Mouse (Mus musculus) bone marrow, adult 2 months (tissue): ENCODE results near the gene Ugt1a8. TPM values are rescaled to one million over a fixed set of nuclear protein-coding genes. Genes with fewer than 3 reads are reported as not detected.

Experiments
- H3K27ac ChIP-seq: fragments of 200-500 bp; 2 replicates; pipeline ENCODE4 v1.5.1; 2012; ENCODE audit warnings: low read depth, mild to moderate bottlenecking, control low read depth, inconsistent platforms, low read length; ENCODE audit not compliant: control insufficient read depth, poor library complexity, insufficient read depth
- H3K4me1 ChIP-seq: fragments of 200-500 bp; 2 replicates; pipeline ENCODE4 v1.6.1; 2011; ENCODE audit warnings: low read length; ENCODE audit not compliant: control insufficient read depth, insufficient read depth
- H3K4me3 ChIP-seq: fragments of 200-500 bp; replicated peaks from 2 replicates; pipeline ENCODE3; 2011; ENCODE audit warnings: mild to moderate bottlenecking, low read depth, low read length, control low read depth; ENCODE audit not compliant: control insufficient read depth
- CTCF ChIP-seq: fragments of 200-500 bp; IDR thresholded peaks from 2 replicates; pipeline ENCODE4 v1.5.1; 2011; ENCODE audit warnings: low read length, control low read depth; ENCODE audit not compliant: control insufficient read depth, insufficient read depth
- POLR2A ChIP-seq: fragments of 200-500 bp; IDR thresholded peaks from 2 replicates; pipeline ENCODE4 v1.6.1; 2011; ENCODE audit warnings: low read depth, mild to moderate bottlenecking, control low read depth, low read length, borderline replicate concordance; ENCODE audit not compliant: control insufficient read depth
- WGBS: fragments of 180-500 bp; shearing (Covaris S2); methylation state at CpG from one replicate; pipeline ENCODE4 v1.1.7; 2018; 5-methylcytosine and 5-hydroxymethylcytosine counted together
- polyA plus RNA-seq: library from polyadenylated mRNA; stranded (reverse); fragments of >200 nt; gene quantifications from 2 replicates; pipeline ENCODE4 v1.2.4, GENCODE M21; 2011; ENCODE audit warnings: low replicate concordance; ENCODE audit not compliant: missing spikeins, insufficient read depth, insufficient read length

The Ugt1a8 gene
- polyA plus RNA-seq, 1 experiment: not detected

DNA sequence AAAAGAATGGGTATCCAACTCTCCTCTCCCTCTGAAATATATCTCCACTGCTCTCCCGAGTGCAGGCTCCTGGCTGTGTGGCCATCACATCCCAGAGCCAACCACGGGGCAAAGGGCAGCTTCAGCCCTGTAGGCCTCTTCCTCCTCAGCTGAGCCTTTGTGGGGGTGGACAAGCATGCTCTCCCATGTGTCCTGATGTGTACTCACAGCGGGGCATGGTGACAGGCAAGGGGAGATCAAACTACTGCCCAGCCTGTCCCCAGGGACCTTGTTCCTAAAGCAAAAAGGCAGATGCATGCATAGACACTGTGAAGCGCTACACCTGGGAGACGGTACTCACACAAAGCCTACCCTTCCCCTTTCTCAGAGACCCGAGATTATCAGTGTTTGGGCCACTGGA, 172.5 kb downstream of the Ugt1a8 start:
- TF ChIP-seq CTCF: no peak
- TF ChIP-seq POLR2A: no peak
- Histone ChIP-seq H3K4me1 (peaks cover 21% of the 10 kb centered on the region), H3K27ac (peak overlapping the region; percentile 64), H3K4me3 (no peak overlapping the region)
- 53% methylated on average over 6 of the region's 6 CpGs for WGBS

DNA sequence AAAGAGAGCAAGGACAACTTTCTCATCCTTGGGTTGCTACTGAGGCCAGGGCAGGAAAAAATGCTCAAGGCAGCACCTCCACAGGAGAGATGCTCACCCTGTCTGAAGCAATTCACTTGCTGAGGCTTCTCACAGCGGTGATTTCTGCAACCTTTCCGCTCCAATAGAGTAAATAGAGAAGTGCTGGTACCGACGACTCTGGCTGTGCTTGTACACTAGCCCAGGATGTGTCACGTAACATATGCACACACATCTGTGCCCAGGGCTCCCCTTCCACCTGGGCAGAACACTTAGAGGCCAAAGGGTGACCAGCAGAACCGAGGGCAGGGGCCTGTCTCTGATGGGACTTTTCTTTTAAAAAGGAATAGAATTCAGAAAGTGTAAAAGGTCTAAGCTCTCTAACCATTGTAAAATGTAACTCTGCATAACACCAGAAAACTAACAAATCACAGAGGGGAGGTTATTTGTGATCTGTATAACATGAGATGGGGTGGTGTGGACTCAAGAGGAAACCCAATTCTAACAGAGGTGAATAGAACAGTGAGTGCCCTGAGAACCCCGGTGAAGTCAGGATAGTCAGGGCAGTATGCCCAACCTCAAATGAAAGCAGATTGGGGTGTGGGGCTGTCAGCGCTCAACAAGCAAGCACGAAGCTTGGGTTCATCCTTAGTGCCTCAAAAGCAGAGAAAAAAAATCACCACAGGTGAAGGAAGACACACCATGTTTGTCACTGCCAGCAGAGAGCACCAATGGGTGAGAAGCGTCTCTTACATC, 173.2 kb downstream of the Ugt1a8 start:
- no peak for TF ChIP-seq POLR2A
- TF ChIP-seq CTCF: no peak
- WGBS: 55% methylated on average over 10 of the region's 10 CpGs
- Histone ChIP-seq H3K4me1 (peaks cover 21% of the 10 kb centered on the region), H3K4me3 (no peak overlapping the region), H3K27ac (peak overlapping the region; percentile 64)

DNA sequence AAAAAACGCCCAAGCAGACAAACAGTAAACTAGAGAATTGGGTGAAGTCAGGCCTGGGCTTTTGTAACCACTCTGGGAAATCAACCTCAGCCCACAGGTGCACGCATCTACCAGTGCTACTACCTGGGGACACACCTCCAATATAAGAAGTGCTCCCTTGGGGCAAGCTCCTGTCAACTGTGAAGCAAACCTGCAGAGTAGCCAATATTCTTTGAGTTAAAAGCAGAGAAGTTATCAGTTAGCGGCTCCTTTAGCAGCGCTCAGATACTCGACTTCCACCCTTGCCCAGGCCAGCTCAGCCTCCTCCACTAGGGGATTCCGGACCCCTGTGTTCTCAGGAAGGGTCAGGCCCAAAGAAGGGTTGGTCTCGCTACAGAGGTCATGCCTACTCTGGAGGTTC, 174.1 kb downstream of the Ugt1a8 start:
- Histone ChIP-seq H3K27ac (peak overlapping the region; percentile 12), H3K4me1 (peaks cover 21% of the 10 kb centered on the region), H3K4me3 (no peak overlapping the region)
- TF ChIP-seq CTCF: no peak
- TF ChIP-seq POLR2A: no peak
- WGBS: 78% methylated on average over 7 of the region's 7 CpGs

DNA sequence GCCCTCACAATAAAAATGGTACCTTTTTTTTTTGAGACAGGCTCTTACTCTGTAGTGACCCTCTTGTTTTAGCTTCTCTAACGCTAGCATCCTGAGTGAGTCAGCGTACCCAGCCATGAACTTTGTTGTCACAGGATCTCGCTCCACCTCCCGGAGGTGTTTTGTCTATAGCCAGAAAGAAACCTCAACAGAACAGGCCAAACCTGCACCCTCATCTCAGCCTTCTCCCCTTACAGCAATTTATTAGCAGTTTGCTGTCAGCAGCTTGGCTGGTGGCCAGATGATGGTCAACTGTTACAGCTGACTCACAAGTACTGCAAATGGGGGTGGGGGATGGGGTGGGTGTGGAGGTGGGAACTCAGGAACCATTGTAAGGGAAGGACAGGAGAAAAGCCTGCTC, 174.6 kb downstream of the Ugt1a8 start:
- 40% methylated on average over 4 of the region's 4 CpGs for WGBS
- H3K27ac ChIP-seq: no peak overlapping the region; the same call in 1 of the 2 replicates
- H3K4me1 ChIP-seq: peaks cover 21% of the 10 kb centered on the region
- TF ChIP-seq CTCF (no peak), POLR2A (no peak)
- no peak overlapping the region for H3K4me3 ChIP-seq

DNA sequence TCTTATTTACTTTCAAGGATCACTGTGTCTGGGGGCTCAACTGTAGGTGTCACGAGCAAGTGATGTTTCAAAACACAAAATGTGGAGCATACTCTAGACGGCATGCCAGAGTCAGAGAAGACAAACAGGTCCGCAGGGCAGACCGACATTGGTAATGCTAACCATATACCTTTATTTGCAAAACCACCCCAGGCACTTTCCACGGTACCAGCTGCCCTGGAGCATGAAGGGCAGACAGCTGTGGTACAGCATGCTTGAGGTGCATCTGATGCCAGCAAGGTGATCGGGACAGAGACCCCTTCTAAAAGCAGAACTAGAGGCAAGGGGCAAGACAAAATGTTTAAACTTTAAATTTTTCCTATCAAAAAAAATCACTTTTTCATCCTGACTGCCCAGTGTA, 175.3 kb downstream of the Ugt1a8 start:
- TF ChIP-seq CTCF: no peak
- TF ChIP-seq POLR2A: no peak
- H3K4me1 ChIP-seq: peaks cover 21% of the 10 kb centered on the region
- WGBS: 67% methylated on average over 6 of the region's 6 CpGs
- no peak overlapping the region for H3K27ac ChIP-seq
- H3K4me3 ChIP-seq: no peak overlapping the region

DNA sequence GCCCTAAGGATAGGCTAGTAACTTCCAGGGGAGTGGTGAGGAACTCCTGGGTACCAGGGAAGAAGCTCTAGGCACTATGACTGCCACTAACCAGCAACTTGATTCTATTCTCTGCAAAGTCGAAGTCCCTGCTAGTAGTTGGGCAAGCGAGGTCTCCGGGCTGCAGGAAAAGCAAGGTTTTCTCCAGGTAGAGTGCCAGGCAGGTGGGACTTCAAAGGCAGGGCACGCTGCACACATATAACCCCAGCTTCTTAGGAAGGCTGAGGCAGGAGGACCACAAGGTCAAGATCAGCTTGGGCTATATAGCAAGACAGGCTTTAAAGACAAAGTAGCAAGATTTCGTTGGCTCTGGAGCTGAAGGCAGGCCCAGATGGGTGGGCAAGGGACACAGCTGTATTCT, 176.2 kb downstream of the Ugt1a8 start:
- Histone ChIP-seq H3K27ac (no peak overlapping the region), H3K4me3 (no peak overlapping the region), H3K4me1 (peaks cover 21% of the 10 kb centered on the region)
- 86% methylated on average over 5 of the region's 5 CpGs for WGBS
- no peak for TF ChIP-seq CTCF
- TF ChIP-seq POLR2A: no peak

DNA sequence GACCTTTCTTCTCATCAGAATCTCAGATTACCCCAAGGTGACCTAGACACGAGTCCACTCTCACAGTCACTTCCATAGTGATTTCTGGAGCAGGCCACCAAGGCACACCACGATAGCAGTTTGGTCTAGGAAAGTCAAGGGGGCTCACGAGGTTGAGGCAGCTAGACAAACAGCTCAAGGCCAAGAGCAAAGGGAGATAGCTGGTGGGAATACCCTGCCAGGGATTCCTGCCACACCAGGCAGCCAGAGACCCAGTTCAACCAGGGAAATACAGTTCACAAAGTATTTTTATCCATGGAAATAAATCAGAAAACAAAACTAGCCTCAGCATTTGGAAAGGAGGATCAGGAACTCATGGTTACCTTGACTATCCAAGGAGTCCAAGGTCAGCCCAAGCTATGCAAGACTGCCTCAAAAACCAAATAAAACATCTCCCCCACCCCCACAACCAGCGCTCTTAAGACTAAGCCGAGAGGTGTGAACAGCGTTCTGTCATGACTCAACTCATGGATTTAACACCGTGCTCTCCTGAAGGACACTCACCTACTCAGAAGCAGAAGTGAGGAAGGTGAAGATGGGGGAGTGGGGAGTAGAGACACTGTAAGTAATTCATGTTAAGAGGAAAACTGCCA, 176.7 kb downstream of the Ugt1a8 start:
- TF ChIP-seq POLR2A (no peak), CTCF (no peak)
- Histone ChIP-seq H3K4me1 (peaks cover 18% of the 10 kb centered on the region), H3K27ac (no peak overlapping the region), H3K4me3 (no peak overlapping the region)
- WGBS: 86% methylated on average over 7 of the region's 7 CpGs

DNA sequence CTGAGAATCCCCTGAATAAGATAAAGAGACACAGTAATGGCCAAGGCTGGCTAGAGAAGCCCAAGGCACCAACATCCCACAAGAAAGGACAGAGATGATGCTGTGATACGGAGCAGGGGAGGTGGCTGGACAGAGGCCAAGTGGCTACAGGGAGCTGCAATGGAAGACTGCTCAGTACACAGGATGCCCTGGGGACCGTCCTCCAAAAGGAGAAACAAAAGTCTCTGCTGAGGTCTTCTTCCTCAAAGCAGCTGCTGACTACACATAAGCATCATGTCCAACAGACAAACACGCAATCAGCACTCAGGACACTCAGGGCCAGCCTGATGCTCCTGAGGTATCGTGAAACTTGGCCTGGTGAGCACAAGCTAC, 177.2 kb downstream of the Ugt1a8 start:
- H3K4me1 ChIP-seq: peaks cover 14% of the 10 kb centered on the region
- no peak overlapping the region for H3K4me3 ChIP-seq
- TF ChIP-seq CTCF (no peak), POLR2A (no peak)
- 73% methylated on average over 4 of the region's 4 CpGs for WGBS
- no peak overlapping the region for H3K27ac ChIP-seq

DNA sequence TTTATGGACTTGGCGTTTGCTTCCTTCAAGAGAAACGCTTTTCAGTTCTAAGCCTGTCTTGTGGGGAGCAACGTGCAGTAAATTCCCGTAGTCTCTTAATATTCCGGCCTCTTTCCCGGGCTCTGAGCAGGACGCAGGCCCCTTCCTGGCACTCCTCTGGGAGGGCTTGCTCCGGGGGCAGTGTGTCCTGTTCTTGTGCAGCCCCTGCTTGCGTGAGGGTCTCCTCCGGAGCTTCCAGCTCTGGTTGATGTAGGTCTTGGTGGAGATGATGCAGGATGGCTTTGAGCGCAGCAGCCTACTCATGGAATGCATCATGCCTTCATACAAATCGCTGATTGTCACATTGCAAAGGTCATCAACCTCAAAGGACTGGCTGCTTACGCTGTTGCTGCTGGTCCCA, 178.5 kb downstream of the Ugt1a8 start:
- H3K4me1 ChIP-seq: peaks cover 9% of the 10 kb centered on the region
- TF ChIP-seq CTCF: no peak
- TF ChIP-seq POLR2A: no peak
- no peak overlapping the region for H3K27ac ChIP-seq
- no peak overlapping the region for H3K4me3 ChIP-seq
- 87% methylated on average over 13 of the region's 13 CpGs for WGBS
